Mouse (Mus musculus) stomach, postnatal 0 days (tissue): ENCODE results near the gene Sst. TPM values are rescaled to one million over a fixed set of nuclear protein-coding genes. Genes with fewer than 3 reads are reported as not detected.

ENCODE experiments used
- ATAC-seq: fragments of 200-750 bp; cut with Nextera tagmentation; 2 replicates; pipeline ENCODE4 v1.8.0; 2017; ENCODE audit not compliant: low FRiP score, low TSS enrichment
- DNase-seq: peaks from one replicate; pipeline ENCODE4 v3.0.0-alpha.2; 2016; ENCODE audit warnings: low spot score
- H3K27ac ChIP-seq: fragments of 300-500 bp; sonication (generic); replicated peaks from 2 replicates; pipeline ENCODE4 v1.5.1; 2014; ENCODE audit warnings: mild to moderate bottlenecking, control low read depth
- H3K27me3 ChIP-seq: fragments of 300-500 bp; sonication (generic); 2 replicates; pipeline ENCODE4 v1.6.1; 2014; ENCODE audit warnings: low read length; ENCODE audit not compliant: control insufficient read depth, insufficient read depth
- H3K36me3 ChIP-seq: fragments of 300-500 bp; sonication (generic); 2 replicates; pipeline ENCODE4 v1.6.1; 2014; ENCODE audit warnings: low read length, mixed read lengths; ENCODE audit not compliant: control insufficient read depth, insufficient read depth
- H3K4me1 ChIP-seq: fragments of 300-500 bp; sonication (generic); replicated peaks from 2 replicates; pipeline ENCODE4 v1.6.1; 2014; ENCODE audit warnings: antibody characterized with exemption; ENCODE audit not compliant: control insufficient read depth, insufficient read depth
- H3K4me2 ChIP-seq: fragments of 300-500 bp; sonication (generic); replicated peaks from 2 replicates; pipeline ENCODE4 v1.6.1; 2014; ENCODE audit warnings: low read depth, mild to moderate bottlenecking, control low read depth, moderate library complexity
- H3K4me3 ChIP-seq: fragments of 300-500 bp; sonication (generic); 2 replicates; pipeline ENCODE4 v1.5.1; 2014; ENCODE audit warnings: low read depth, low read length, control low read depth
- H3K9ac ChIP-seq: fragments of 300-500 bp; sonication (generic); 2 replicates; pipeline ENCODE4 v1.6.1; 2014; ENCODE audit warnings: mild to moderate bottlenecking, low read length, control low read depth, mixed read lengths
- H3K9me3 ChIP-seq: fragments of 300-500 bp; sonication (generic); 2 replicates; pipeline ENCODE4 v1.6.1; 2016; ENCODE audit warnings: low read length; ENCODE audit not compliant: control insufficient read depth
- CTCF ChIP-seq: IDR thresholded peaks from 2 replicates; pipeline ENCODE4 v1.5.1; 2016; ENCODE audit warnings: antibody characterized with exemption, low read depth, mild to moderate bottlenecking, moderate library complexity
- EP300 ChIP-seq: optimal IDR thresholded peaks from 2 replicates; pipeline ENCODE3; 2016; ENCODE audit warnings: antibody characterized with exemption
- WGBS: fragments of 180-500 bp; shearing (Covaris S2); extraction: QIAGEN DNeasy Blood & Tissue Kit; methylation state at CpG from one replicate; pipeline ENCODE4 v1.1.7; 2014; 5-methylcytosine and 5-hydroxymethylcytosine counted together
- polyA plus RNA-seq: library from polyadenylated mRNA; unstranded; fragments of >200 nt; fragmentation: Nextera tagmentation; extraction: Ambion mirVana; gene quantifications from 2 replicates; pipeline ENCODE4 v1.2.1, GENCODE M21; 2015

Sst gene
- polyA plus RNA-seq, 1 experiment from 2014 or later: 63.9 TPM

GRCm38 (mm10) chr16:23901411-23901810 lies 10.7 kb upstream of the Sst start:
- WGBS: 86% methylated on average over 7 of the region's 7 CpGs
- Histone ChIP-seq H3K4me1 (no peaks in the 10 kb centered on the region), H3K9ac (no peak overlapping the region), H3K36me3 (no peaks in the 10 kb centered on the region), H3K9me3 (no peaks in the 10 kb centered on the region), H3K4me3 (no peak overlapping the region), H3K4me2 (no peak overlapping the region), H3K27ac (no peak overlapping the region), H3K27me3 (0 out of 2 replicates have a peak, but pooled peaks cover 3% of the 10 kb centered on the region)
- ATAC-seq (no peak), DNase-seq (no peak)
- TF ChIP-seq CTCF (no peak), EP300 (no peak)

- no peak overlapping the region for H3K4me2 ChIP-seq
- H3K9ac ChIP-seq: no peak overlapping the region
- 0 out of 2 replicates have a peak, but pooled peaks cover 3% of the 10 kb centered on the region for H3K27me3 ChIP-seq
- H3K9me3 ChIP-seq: no peaks in the 10 kb centered on the region
- H3K27ac ChIP-seq: no peak overlapping the region
- WGBS: 78% methylated on average over 4 of the region's 4 CpGs
- no peaks in the 10 kb centered on the region for H3K36me3 ChIP-seq
- no peaks in the 10 kb centered on the region for H3K4me1 ChIP-seq
- DNase-seq (no peak), ATAC-seq (no peak)
- H3K4me3 ChIP-seq: no peak overlapping the region
- TF ChIP-seq EP300 (no peak), CTCF (no peak)
Measured at GRCm38 (mm10) chr16:23900061-23900460, 9.3 kb upstream of the Sst start.

GRCm38 (mm10) chr16:23898840-23899239 lies 8.1 kb upstream of the Sst start:
- no peak overlapping the region for H3K9ac ChIP-seq
- peak; percentile 69 for ATAC-seq

GRCm38 (mm10) chr16:23897984-23898586 lies 7.3 kb upstream of the Sst start:
- no peak overlapping the region for H3K4me3 ChIP-seq
- 9% methylated on average over 15 of the region's 15 CpGs for WGBS
- H3K27ac ChIP-seq: no peak overlapping the region
- H3K9me3 ChIP-seq: no peaks in the 10 kb centered on the region
- no peaks in the 10 kb centered on the region for H3K36me3 ChIP-seq
- peak; percentile 71 for DNase-seq
- no peak overlapping the region; the same call in 1 of the 2 replicates for H3K9ac ChIP-seq
- peak overlapping the region; percentile 44 for H3K4me2 ChIP-seq
- H3K4me1 ChIP-seq: no peaks in the 10 kb centered on the region
- H3K27me3 ChIP-seq: 0 out of 2 replicates have a peak, but pooled peaks cover 3% of the 10 kb centered on the region
- TF ChIP-seq CTCF (peak; percentile 86), EP300 (no peak)
- peak; percentile 78; the same call in 1 of the 2 replicates for ATAC-seq

More at GRCm38 (mm10) chr16:23898840-23899239, 8.1 kb upstream of the Sst start:
- DNase-seq: peak; percentile 81
- Histone ChIP-seq H3K27me3 (0 out of 2 replicates have a peak, but pooled peaks cover 3% of the 10 kb centered on the region), H3K9me3 (no peaks in the 10 kb centered on the region), H3K27ac (no peak overlapping the region), H3K4me1 (no peaks in the 10 kb centered on the region), H3K4me3 (no peak overlapping the region), H3K36me3 (no peaks in the 10 kb centered on the region), H3K4me2 (peak overlapping the region; percentile 44; the same call in 1 of the 2 replicates)
- 13% methylated on average over 12 of the region's 12 CpGs for WGBS
- TF ChIP-seq EP300 (no peak), CTCF (peak; percentile 89)

- no peaks in the 10 kb centered on the region for H3K9me3 ChIP-seq
- no peak for ATAC-seq
- 0 out of 2 replicates have a peak, but pooled peaks cover 3% of the 10 kb centered on the region for H3K27me3 ChIP-seq
- WGBS: 71% methylated on average over 5 of the region's 5 CpGs
- H3K27ac ChIP-seq: no peak overlapping the region
- H3K4me3 ChIP-seq: no peak overlapping the region
- H3K4me2 ChIP-seq: no peak overlapping the region
- TF ChIP-seq EP300: no peak
- no peak for TF ChIP-seq CTCF
- H3K4me1 ChIP-seq: no peaks in the 10 kb centered on the region
- DNase-seq: no peak
- H3K9ac ChIP-seq: no peak overlapping the region; the same call in 1 of the 2 replicates
- no peaks in the 10 kb centered on the region for H3K36me3 ChIP-seq
Measured at GRCm38 (mm10) chr16:23897486-23897885, 6.7 kb upstream of the Sst start.

- WGBS: 80% methylated on average over 3 of the region's 3 CpGs
- Histone ChIP-seq H3K4me2 (no peak overlapping the region), H3K9ac (no peak overlapping the region), H3K27ac (no peak overlapping the region), H3K36me3 (no peaks in the 10 kb centered on the region), H3K4me1 (no peaks in the 10 kb centered on the region), H3K9me3 (no peaks in the 10 kb centered on the region), H3K4me3 (no peak overlapping the region), H3K27me3 (0 out of 2 replicates have a peak, but pooled peaks cover 3% of the 10 kb centered on the region)
- DNase-seq: no peak
- no peak for TF ChIP-seq CTCF
- no peak for ATAC-seq
Measured at GRCm38 (mm10) chr16:23895135-23895534, 4.4 kb upstream of the Sst start.
